ENCODE assay signal across 19 mouse cellular contexts in genomic region chr9:47300633-47301032, GRCm38 (mm10).
DNase-seq lines count a peak whose midpoint lies in the region; ATAC-seq and TF ChIP-seq lines count a peak whose summit lies in the region.
"Had no signal": no experiment of that assay in that cellular context is flagged by ENCODE, and none has a peak within 500 bp of the region (broad histone marks: within the 10 kb centered on the region; RNA-seq: fewer than 3 reads in every experiment).

No protein-coding gene starts in this region.

- no peak for TF ChIP-seq CTCF in left cerebral cortex, adult 2 months (IDR thresholded peaks at IDR 0.05)
- TF ChIP-seq CTCF in cerebellum, adult 2 months (IDR thresholded peaks at IDR 0.05; ENCODE audit: borderline replicate concordance, insufficient read depth, low read depth, low read length): no peak

- no peaks in the 10 kb centered on the region for H3K27me3 ChIP-seq in cerebellum, adult 2 months (ENCODE audit: control insufficient read depth, insufficient read depth, low read length)

- TF ChIP-seq POLR2A in cerebellum, adult 2 months (IDR thresholded peaks at IDR 0.05; ENCODE audit: borderline replicate concordance, insufficient read depth, low read length): no peak

- DNase-seq in left cerebral cortex, postnatal 4 days: peak; percentile 50
- DNase-seq in left cerebral cortex, adult 2 months (ENCODE audit: extremely low spot score in 1 of 2, low spot score in 2 of 2): no peak
- DNase-seq in cerebellum, adult 2 months: peak; percentile 76 to 89
- DNase-seq in cerebellum, postnatal 10 days: peak; percentile 85 to 87
- DNase-seq in urinary bladder, adult 18-20 months (ENCODE audit: low spot score in 2 of 2): no peak
- no peak for DNase-seq in right cerebral cortex, postnatal 14 days
- DNase-seq: adrenal gland, adult 8-10 months; adrenal gland, postnatal 36 days; gastrocnemius, postnatal 10 days; heart, postnatal 36 days; kidney, adult 11 months; kidney, adult 9 months had no signal

- H3K4me3 ChIP-seq in left cerebral cortex, adult 2 months: no peak overlapping the region
- no peak overlapping the region for H3K4me3 ChIP-seq in cerebellum, adult 2 months (replicated peaks; ENCODE audit: insufficient read depth, low read depth, low read length)
- H3K4me3 ChIP-seq: embryonic facial prominence, embryonic 13.5 days; forebrain, embryonic 12.5 days; heart, embryonic 13.5 days had no signal

- WGBS in cerebellum, adult 2 months: 24% methylated on average over 1 of the region's 1 CpGs

- intact Hi-C loops in left cerebral cortex, postnatal 4 days (cut with DNase I): no loop called here
- intact Hi-C loops in left cerebral cortex, adult 2 months (cut with DNase I): no loop called here

- H3K4me1 ChIP-seq in cerebellum, adult 2 months (ENCODE audit: control insufficient read depth, insufficient read depth, low read length): peaks cover 15% of the 10 kb centered on the region; the same call in 1 of the 2 replicates
- H3K4me1 ChIP-seq: embryonic facial prominence, embryonic 13.5 days; forebrain, embryonic 12.5 days; heart, embryonic 13.5 days had no signal

- ATAC-seq in granulocyte monocyte progenitor cell, adult 5-6 weeks (replicated peaks; ENCODE audit: poor library complexity, severe bottlenecking): no peak
- ATAC-seq: forebrain, embryonic 16.5 days; hindbrain, embryonic 16.5 days; inflammation-experienced regulatory T-cells, adult 6 months had no signal

- H3K27ac ChIP-seq in left cerebral cortex, adult 2 months: no peak overlapping the region
- H3K27ac ChIP-seq in cerebellum, adult 2 months (ENCODE audit: insufficient read depth, low read length): peak overlapping the region; percentile 34; the same call in 1 of the 2 replicates
- H3K27ac ChIP-seq: embryonic facial prominence, embryonic 13.5 days; forebrain, embryonic 12.5 days; heart, embryonic 13.5 days had no signal

Comparison
In these comparisons a context has a peak if more than half of its experiments do, and no peak if none do; other contexts are left out.
1. DNase-seq: peak in left cerebral cortex, postnatal 4 days (single experiment), cerebellum, adult 2 months (2 of 2) and cerebellum, postnatal 10 days (2 of 2); none in left cerebral cortex, adult 2 months (0 of 2), urinary bladder, adult 18-20 months (0 of 2) and right cerebral cortex, postnatal 14 days (single experiment).